Mouse (Mus musculus) heart, postnatal 25 days (tissue): ENCODE data around the gene Tspan32. TPM values are rescaled to one million over a fixed set of nuclear protein-coding genes. Genes with fewer than 3 reads are reported as not detected.

ENCODE experiments used
- DNase-seq: peaks from one replicate; pipeline ENCODE4 v3.0.0; 2022; ENCODE audit warnings: low spot score
- intact Hi-C: fragments of 180-260 bp; cut with DNase I; formaldehyde crosslinking; loops from one replicate; pipeline ENCODE4 v1.15.1; 2025
- total RNA-seq, 2 experiments: library from RNA; stranded (reverse); gene quantifications; 2 replicates each; pipeline ENCODE4 v1.2.3; 2021

Gene Tspan32
- total RNA-seq, 2 experiments from 2014 or later: 0.34 to 1.5 TPM

GRCm38 (mm10) chr7:143006756-143007598, 2.1 kb downstream of the Tspan32 start:
- no peak for DNase-seq
- intact Hi-C loops: loop anchor here (5.0 to 10.0 kb wide), 4 partner anchors 65 to 468 kb away; partner anchors contain the start of gene Slc22a18

- intact Hi-C loops: loop anchor here (1.0 to 10.0 kb wide), 6 partner anchors 46 to 467 kb away; partner anchors contain the start of gene Slc22a18
Observed at GRCm38 (mm10) chr7:143007599-143008369, 2.9 kb downstream of the Tspan32 start.

GRCm38 (mm10) chr7:143008370-143008926, 3.6 kb downstream of the Tspan32 start:
- intact Hi-C loops: loop anchor here (1.0 to 10.0 kb wide), 6 partner anchors 45 to 466 kb away; partner anchors contain the start of gene Slc22a18
- peak; percentile 58 for DNase-seq

More at GRCm38 (mm10) chr7:143007599-143008369, 2.9 kb downstream of the Tspan32 start:
- DNase-seq: peak; percentile 80

GRCm38 (mm10) chr7:143008996-143009665, 4.3 kb downstream of the Tspan32 start:
- no peak for DNase-seq
- intact Hi-C loops: loop anchor here (1.0 to 10.0 kb wide), 6 partner anchors 44 to 466 kb away; partner anchors contain the start of gene Slc22a18

- intact Hi-C loops: loop anchor here (2.0 to 10.0 kb wide), 5 partner anchors 31 to 465 kb away; partner anchors contain the start of gene Slc22a18
- no peak for DNase-seq
Observed at GRCm38 (mm10) chr7:143009996-143010395, 5.2 kb downstream of the Tspan32 start.

- intact Hi-C loops: loop anchor here (2.0 kb wide), 1 partner anchor 30 kb away; no protein-coding TSS in a partner anchor
- DNase-seq: no peak
Observed at GRCm38 (mm10) chr7:143011226-143011625, 6.4 kb downstream of the Tspan32 start.

- intact Hi-C loops: no loop called here
- no peak for DNase-seq
Observed at GRCm38 (mm10) chr7:143012230-143012875, 7.5 kb downstream of the Tspan32 start.

GRCm38 (mm10) chr7:143013420-143014178, 8.8 kb downstream of the Tspan32 start:
- intact Hi-C loops: no loop called here
- peak; percentile 84 for DNase-seq

- no peak for DNase-seq
- intact Hi-C loops: no loop called here
Observed at GRCm38 (mm10) chr7:143014862-143015659, 10.2 kb downstream of the Tspan32 start.

- intact Hi-C loops: no loop called here
- DNase-seq: peak; percentile 80
Observed at GRCm38 (mm10) chr7:143015755-143016423, 11.0 kb downstream of the Tspan32 start.

GRCm38 (mm10) chr7:143016424-143017142, 11.7 kb downstream of the Tspan32 start:
- intact Hi-C loops: no loop called here
- DNase-seq: no peak

- no peak for DNase-seq
- intact Hi-C loops: no loop called here
Observed at GRCm38 (mm10) chr7:143017181-143017580, 12.3 kb downstream of the Tspan32 start.

GRCm38 (mm10) chr7:143020040-143020439, 15.2 kb downstream of the Tspan32 start:
- intact Hi-C loops: no loop called here
- DNase-seq: no peak

- intact Hi-C loops: no loop called here
- DNase-seq: peak; percentile 27
Observed at GRCm38 (mm10) chr7:143020764-143021163, 15.9 kb downstream of the Tspan32 start.

GRCm38 (mm10) chr7:143021356-143022164, 16.7 kb downstream of the Tspan32 start:
- intact Hi-C loops: no loop called here
- no peak for DNase-seq

GRCm38 (mm10) chr7:143023499-143023898, 18.7 kb downstream of the Tspan32 start:
- DNase-seq: no peak
- intact Hi-C loops: no loop called here
